Mouse (Mus musculus): ENCODE data around the gene Fam81b.

- TF ChIP-seq CTCF (conservative IDR thresholded peaks at IDR 0.05; ENCODE audit: low read length) (no peak), POU5F1 (IDR thresholded peaks at IDR 0.05; ENCODE audit: borderline replicate concordance, low read length) (no peak)
Observed at GRCm38 (mm10) chr13:76189190-76189589, 115.7 kb downstream of the Fam81b start.

Data from E14TG2a.4 (cell line).